In genomic region chr13:28420636-28421035, GRCm38 (mm10) we compare ENCODE assay signal across 11 mouse cellular contexts.
DNase-seq lines count a peak whose midpoint lies in the region; ATAC-seq lines count a peak whose summit lies in the region.
"Had no signal": no experiment of that assay in that cellular context is flagged by ENCODE, and none has a peak within 500 bp of the region (broad histone marks: within the 10 kb centered on the region; RNA-seq: fewer than 3 reads in every experiment).

No protein-coding gene starts in this region.

- no peak for DNase-seq in forebrain, embryonic 11.5 days (ENCODE audit: low spot score)
- no peak for DNase-seq in hindbrain, embryonic 10.5 days (ENCODE audit: low spot score)
- peak; percentile 44 for DNase-seq in midbrain, embryonic 11.5 days (ENCODE audit: low spot score, missing footprints)
- no peak for DNase-seq in adrenal gland, adult 8-10 months
- DNase-seq in layer of hippocampus, adult 9-10 months (ENCODE audit: low spot score): no peak
- DNase-seq in kidney, postnatal 4 days: no peak
- DNase-seq: adrenal gland, postnatal 36 days had no signal

- H3K4me2 ChIP-seq in forebrain, embryonic 13.5 days: no peak overlapping the region
- no peak overlapping the region for H3K4me2 ChIP-seq in forebrain, embryonic 11.5 days (ENCODE audit: low read depth, low read length, severe bottlenecking)
- H3K4me2 ChIP-seq in hindbrain, embryonic 13.5 days: peak overlapping the region; percentile 62
- no peak overlapping the region for H3K4me2 ChIP-seq in midbrain, embryonic 11.5 days

- H3K4me1 ChIP-seq in forebrain, embryonic 13.5 days: peaks cover 77% of the 10 kb centered on the region
- peaks cover 28% of the 10 kb centered on the region for H3K4me1 ChIP-seq in forebrain, embryonic 11.5 days (replicated peaks; ENCODE audit: control insufficient read depth, insufficient read depth, low read length)
- H3K4me1 ChIP-seq in hindbrain, embryonic 13.5 days (replicated peaks): peaks cover 66% of the 10 kb centered on the region
- peaks cover 57% of the 10 kb centered on the region for H3K4me1 ChIP-seq in hindbrain, embryonic 10.5 days (replicated peaks)
- H3K4me1 ChIP-seq in midbrain, embryonic 11.5 days (ENCODE audit: control insufficient read depth, insufficient read depth, low read length): peaks cover 34% of the 10 kb centered on the region

- H3K9me3 ChIP-seq in forebrain, embryonic 13.5 days (replicated peaks): no peaks in the 10 kb centered on the region
- H3K9me3 ChIP-seq in forebrain, embryonic 11.5 days (ENCODE audit: control insufficient read depth, low read length): no peaks in the 10 kb centered on the region
- no peaks in the 10 kb centered on the region for H3K9me3 ChIP-seq in hindbrain, embryonic 13.5 days
- H3K9me3 ChIP-seq in hindbrain, embryonic 10.5 days: no peaks in the 10 kb centered on the region
- no peaks in the 10 kb centered on the region for H3K9me3 ChIP-seq in midbrain, embryonic 11.5 days (ENCODE audit: control insufficient read depth, low read length)

- H3K9ac ChIP-seq in forebrain, embryonic 13.5 days: no peak overlapping the region
- H3K9ac ChIP-seq in forebrain, embryonic 11.5 days (ENCODE audit: low read length): no peak overlapping the region
- peak overlapping the region; percentile 79 for H3K9ac ChIP-seq in hindbrain, embryonic 13.5 days
- H3K9ac ChIP-seq in midbrain, embryonic 11.5 days (ENCODE audit: low read length): no peak overlapping the region
- H3K9ac ChIP-seq: liver, postnatal 0 days had no signal

- no peaks in the 10 kb centered on the region for H3K36me3 ChIP-seq in forebrain, embryonic 13.5 days (ENCODE audit: poor library complexity, severe bottlenecking)
- H3K36me3 ChIP-seq in forebrain, embryonic 11.5 days (ENCODE audit: control insufficient read depth, insufficient read depth, low read length): no peaks in the 10 kb centered on the region
- H3K36me3 ChIP-seq in hindbrain, embryonic 13.5 days: no peaks in the 10 kb centered on the region
- no peaks in the 10 kb centered on the region for H3K36me3 ChIP-seq in hindbrain, embryonic 10.5 days
- H3K36me3 ChIP-seq in midbrain, embryonic 11.5 days (ENCODE audit: control insufficient read depth, insufficient read depth, low read length): no peaks in the 10 kb centered on the region

- no peaks in the 10 kb centered on the region for H3K27me3 ChIP-seq in forebrain, embryonic 13.5 days
- H3K27me3 ChIP-seq in forebrain, embryonic 11.5 days (ENCODE audit: control insufficient read depth, insufficient read depth, low read length): no peaks in the 10 kb centered on the region
- no peaks in the 10 kb centered on the region for H3K27me3 ChIP-seq in hindbrain, embryonic 13.5 days
- H3K27me3 ChIP-seq in hindbrain, embryonic 10.5 days (ENCODE audit: insufficient read depth, poor library complexity, severe bottlenecking): no peaks in the 10 kb centered on the region
- no peaks in the 10 kb centered on the region for H3K27me3 ChIP-seq in midbrain, embryonic 11.5 days (ENCODE audit: control insufficient read depth, insufficient read depth, low read length)

- 88% methylated on average over 3 of the region's 3 CpGs for WGBS in forebrain, embryonic 13.5 days
- 89% methylated on average over 3 of the region's 3 CpGs for WGBS in forebrain, embryonic 11.5 days
- 89% methylated on average over 3 of the region's 3 CpGs for WGBS in hindbrain, embryonic 13.5 days
- 87% methylated on average over 3 of the region's 3 CpGs for WGBS in hindbrain, embryonic 10.5 days
- 81% methylated on average over 3 of the region's 3 CpGs for whole genome bisulfite sequencing in midbrain, embryonic 11.5 days

- H3K4me3 ChIP-seq in forebrain, embryonic 13.5 days: no peak overlapping the region
- H3K4me3 ChIP-seq in forebrain, embryonic 11.5 days (ENCODE audit: low read depth, low read length): no peak overlapping the region
- H3K4me3 ChIP-seq in hindbrain, embryonic 13.5 days: no peak overlapping the region; the same call in 1 of the 2 replicates
- no peak overlapping the region for H3K4me3 ChIP-seq in hindbrain, embryonic 10.5 days
- H3K4me3 ChIP-seq in midbrain, embryonic 11.5 days (ENCODE audit: low read depth, low read length): no peak overlapping the region

- peak overlapping the region; percentile 63; the same call in 1 of the 2 replicates for H3K27ac ChIP-seq in forebrain, embryonic 13.5 days
- no peak overlapping the region for H3K27ac ChIP-seq in forebrain, embryonic 11.5 days (ENCODE audit: low read depth, low read length)
- peak overlapping the region; percentile 97 for H3K27ac ChIP-seq in hindbrain, embryonic 13.5 days
- no peak overlapping the region for H3K27ac ChIP-seq in hindbrain, embryonic 10.5 days
- no peak overlapping the region for H3K27ac ChIP-seq in midbrain, embryonic 11.5 days (ENCODE audit: low read depth, low read length)

- ATAC-seq in forebrain, embryonic 13.5 days: no peak
- ATAC-seq in forebrain, embryonic 11.5 days (replicated peaks; ENCODE audit: low FRiP score): no peak
- no peak for ATAC-seq in hindbrain, embryonic 13.5 days (ENCODE audit: low FRiP score)
- ATAC-seq in midbrain, embryonic 11.5 days (ENCODE audit: low FRiP score): no peak
- ATAC-seq: intestine, postnatal 0 days had no signal

Comparison
In these comparisons a context has a peak if more than half of its experiments do, and no peak if none do; other contexts are left out.
1. H3K27ac ChIP-seq: peak in forebrain, embryonic 13.5 days (single experiment) and hindbrain, embryonic 13.5 days (single experiment); none in forebrain, embryonic 11.5 days (single experiment), hindbrain, embryonic 10.5 days (single experiment) and midbrain, embryonic 11.5 days (single experiment).